Mouse (Mus musculus): ENCODE data around the gene Pam.
"Not testable (repeated sequence)": the region's sequence is repeated elsewhere in the genome, so short reads cannot be mapped to it uniquely, and the experiment has no call there.

Gene Pam

GRCm38 (mm10) chr1:98035736-98036135 is 59.7 kb downstream of the Pam start:
- no peak for DNase-seq (ENCODE audit: low read depth)

DNA sequence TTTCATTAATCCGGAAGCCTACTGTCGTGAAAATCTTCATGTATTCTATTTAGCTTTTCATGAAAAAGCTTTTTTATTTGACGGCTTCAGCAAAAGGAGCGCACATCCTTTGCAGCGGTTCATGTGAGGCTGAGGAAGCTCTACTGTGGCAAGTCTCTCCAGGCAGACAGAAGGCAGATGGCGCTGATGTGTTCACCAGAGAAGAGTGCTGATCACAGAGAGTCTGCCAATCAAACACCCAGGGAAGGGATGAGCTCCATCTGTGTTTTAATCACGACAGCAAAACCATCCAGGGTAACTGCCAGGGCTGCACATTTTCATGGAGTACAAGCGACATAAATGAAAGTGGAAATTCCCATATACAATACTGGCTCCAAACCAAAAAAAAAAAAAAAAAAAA is 63.6 kb downstream of the Pam start:
- no peak for DNase-seq (ENCODE audit: low read depth)

GRCm38 (mm10) chr1:98029025-98029424 is 66.4 kb downstream of the Pam start:
- no peak for DNase-seq (ENCODE audit: low read depth)

DNA sequence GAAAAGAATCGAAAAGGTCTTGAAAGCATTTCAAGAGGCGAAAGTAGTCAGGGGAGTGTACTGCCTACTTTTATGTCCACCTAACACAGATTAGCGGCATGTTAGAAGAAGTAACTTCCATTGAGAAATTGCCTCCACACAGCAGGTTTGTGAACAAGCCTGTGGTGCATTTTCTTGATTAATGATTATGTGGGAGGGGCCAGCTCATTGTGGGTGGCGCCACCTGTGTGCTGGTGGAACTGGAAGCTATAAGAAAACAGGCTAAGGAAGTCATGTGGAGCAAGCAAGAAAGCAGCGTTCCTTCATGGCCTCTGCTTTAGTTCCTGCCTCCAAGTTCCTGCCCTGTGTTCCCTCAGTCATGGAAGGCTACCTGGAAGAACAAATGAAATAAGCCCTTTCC is 67.0 kb downstream of the Pam start:
- DNase-seq (ENCODE audit: low read depth) = no peak

DNA sequence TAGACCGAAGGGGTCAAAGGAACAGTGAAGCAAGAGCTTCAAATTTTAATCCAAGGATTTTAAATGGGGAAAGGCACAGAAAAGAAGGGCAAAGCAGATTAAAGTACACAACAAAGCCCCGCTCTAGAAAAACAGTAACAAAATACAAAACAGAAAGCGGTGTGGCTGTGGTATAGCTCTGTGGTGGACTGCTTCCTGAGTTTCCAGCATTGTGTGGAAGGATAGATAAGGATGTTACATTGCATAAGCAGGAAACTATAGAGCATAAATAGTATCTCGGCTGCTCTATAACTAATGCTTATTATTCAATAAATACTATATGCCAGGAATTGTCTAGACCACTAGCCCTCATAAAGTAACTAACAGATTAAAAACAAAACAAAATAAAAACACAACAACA is 67.5 kb downstream of the Pam start:
- no peak for DNase-seq (ENCODE audit: low read depth)

DNA sequence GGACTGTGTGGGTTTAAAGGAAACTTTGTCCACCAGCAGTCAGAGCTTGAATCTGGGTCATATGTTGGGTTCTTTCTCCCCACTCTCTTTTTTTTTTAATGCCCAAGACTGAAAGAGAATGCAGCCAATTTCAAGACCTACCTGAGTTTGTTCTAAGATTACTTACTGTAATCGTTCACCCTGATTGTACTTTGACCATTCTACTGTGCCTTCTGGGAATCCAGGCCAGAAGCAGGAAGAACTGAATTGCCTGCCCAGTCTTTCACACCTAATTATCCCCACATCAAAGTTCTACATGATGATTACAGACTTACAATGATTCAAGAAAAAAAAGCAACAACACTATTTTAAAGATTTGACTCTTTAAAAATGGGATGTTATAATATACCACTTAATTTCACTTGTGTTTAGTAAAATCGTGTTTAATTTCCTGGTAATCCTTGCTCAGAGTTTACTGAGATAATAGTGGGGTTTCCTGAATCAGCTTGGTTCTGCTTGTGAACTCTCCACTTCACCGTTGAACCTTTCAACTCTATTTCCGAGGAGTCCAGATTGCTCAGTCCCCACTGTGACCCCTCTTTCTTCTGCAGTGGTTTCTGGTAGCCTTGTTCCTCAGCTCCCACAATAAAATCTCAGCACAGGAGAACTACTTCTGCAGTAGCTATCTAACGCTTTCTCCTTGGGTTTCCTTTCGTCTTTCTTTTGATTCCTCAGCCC is 69.4 kb downstream of the Pam start:
- DNase-seq (ENCODE audit: low read depth) = no peak

DNA sequence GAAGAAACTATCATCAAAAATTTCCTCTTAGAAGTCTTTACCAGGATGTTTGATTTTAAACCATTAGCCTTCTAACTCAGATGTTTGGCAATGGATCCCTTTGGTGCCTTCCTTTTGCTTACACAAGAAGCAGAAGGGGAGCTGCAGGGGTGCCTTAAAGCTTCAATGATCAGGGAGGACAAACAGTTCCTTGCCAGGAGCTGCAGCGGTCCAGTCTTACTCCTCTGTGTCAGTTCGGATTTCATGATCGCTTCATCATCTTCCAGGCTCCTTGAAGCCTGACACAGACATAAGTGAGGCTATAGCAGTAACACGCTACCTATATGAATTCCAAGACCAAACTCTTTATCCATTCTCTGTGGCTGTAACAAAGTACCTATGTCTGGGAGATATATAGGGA is 71.6 kb downstream of the Pam start:
- no peak for DNase-seq (ENCODE audit: low read depth)

GRCm38 (mm10) chr1:98018987-98019386 is 76.5 kb downstream of the Pam start:
- DNase-seq (ENCODE audit: low read depth) = no peak

GRCm38 (mm10) chr1:98016004-98016848 is 79.2 kb downstream of the Pam start:
- DNase-seq (ENCODE audit: low read depth) = no peak

GRCm38 (mm10) chr1:98015564-98015963 is 79.9 kb downstream of the Pam start:
- no peak for DNase-seq (ENCODE audit: low read depth)

DNA sequence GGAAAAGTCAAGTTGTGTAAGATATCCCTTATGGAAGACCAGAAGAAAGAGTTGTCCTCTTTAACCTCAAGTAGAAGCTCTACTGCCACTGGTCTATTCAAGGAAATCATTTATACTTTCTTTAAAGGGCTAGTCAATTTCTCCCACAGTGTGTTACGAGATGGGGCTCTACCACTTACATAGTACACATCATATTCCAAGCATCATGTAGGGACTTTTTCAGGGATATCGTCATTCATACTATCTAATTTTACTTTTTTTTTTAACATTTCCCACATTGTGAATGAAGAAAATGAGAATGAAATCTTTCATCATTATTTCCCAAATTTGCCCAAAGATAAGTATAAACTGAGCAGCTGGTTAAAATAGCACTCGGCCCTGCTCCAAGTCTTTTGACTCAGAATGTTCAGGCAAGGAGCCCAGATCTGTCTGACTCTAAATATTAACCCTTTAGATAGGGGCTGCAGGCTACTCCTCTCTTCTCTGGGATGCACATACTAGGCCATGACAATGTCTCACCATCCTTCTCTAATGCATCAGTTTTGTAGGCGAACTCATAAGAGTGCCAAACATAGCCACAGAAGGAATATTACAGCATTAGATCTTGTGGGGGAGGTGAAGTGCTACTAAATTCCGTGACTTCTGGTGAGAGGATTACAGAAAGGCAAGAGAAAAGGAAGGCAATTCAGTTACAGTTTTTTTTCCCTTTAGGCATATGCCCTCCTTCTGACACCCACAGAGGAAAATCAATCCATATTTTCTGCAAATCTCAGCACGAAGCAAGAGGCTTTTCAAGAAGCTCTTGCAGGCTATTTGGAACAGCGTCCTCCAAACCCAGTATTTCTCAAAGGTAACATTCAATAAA is 92.7 kb downstream of the Pam start:
- DNase-seq (ENCODE audit: low read depth) = no peak

GRCm38 (mm10) chr1:97999465-97999864 is 96.0 kb downstream of the Pam start:
- DNase-seq (ENCODE audit: low read depth) = no peak

DNA sequence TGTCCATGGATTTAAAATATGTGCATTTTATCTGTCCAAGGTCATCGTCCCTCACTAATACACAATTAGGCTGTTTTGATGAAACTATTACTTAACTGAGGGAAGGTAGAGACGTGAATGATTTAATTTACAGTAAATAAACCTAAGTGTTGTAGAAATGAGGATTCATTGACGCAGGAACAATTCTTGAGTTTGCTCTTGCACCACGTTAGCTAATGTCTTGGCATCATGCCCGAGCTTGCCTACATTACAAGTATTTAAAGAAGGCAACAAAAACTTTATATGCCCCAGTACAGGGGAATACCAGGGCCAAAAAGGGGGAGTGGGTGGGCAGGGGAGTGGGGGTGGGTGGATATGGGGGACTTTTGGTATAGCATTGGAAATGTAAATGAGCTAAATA is 96.5 kb downstream of the Pam start:
- not testable (repeated sequence) for DNase-seq (ENCODE audit: low read depth)

GRCm38 (mm10) chr1:97997088-97997487 is 98.4 kb downstream of the Pam start:
- DNase-seq (ENCODE audit: low read depth) = no peak

- no peak for DNase-seq (ENCODE audit: low read depth)
Observed at GRCm38 (mm10) chr1:97991976-97992375, 103.5 kb downstream of the Pam start.

GRCm38 (mm10) chr1:97983189-97983588 is 112.3 kb downstream of the Pam start:
- DNase-seq (ENCODE audit: low read depth) = no peak

DNA sequence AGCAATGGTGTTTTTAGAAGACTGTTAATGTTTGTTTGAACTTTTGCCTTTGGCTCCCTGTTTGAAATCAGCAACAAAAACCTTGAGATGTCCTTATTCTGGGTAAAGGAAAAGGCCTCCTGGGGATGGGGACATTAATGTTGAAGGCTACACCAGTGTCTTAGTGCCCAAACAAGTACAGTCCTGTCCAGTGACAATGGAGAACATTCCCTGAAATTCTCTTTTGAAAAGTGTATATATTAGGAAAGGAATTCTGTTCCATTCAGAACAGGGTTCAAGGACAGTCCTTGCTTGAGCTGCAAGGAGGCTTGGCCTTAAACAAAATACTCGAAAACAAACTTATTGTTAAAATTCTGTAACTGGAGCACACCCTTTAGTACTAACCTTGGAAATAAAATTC is 116.0 kb downstream of the Pam start:
- no peak for DNase-seq (ENCODE audit: low read depth)

DNA sequence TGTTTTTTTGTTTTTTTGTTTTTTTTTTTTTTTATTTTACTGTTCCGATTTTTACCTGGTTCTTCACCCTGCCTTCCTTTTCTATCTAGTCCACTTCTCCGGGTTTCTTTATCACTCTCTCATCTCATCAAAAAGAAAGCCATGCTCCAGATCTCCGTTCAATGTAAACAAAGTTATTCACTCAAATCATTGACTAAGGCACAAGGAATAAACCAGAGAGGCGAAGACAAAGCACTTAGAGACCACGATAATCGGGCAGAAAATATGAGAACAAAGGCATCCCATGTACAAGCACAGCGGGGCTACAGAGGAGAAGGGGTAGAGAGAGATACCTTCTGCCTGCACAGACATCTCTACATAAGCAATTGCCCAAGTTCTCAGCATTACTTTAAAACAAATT is 117.9 kb downstream of the Pam start:
- no peak for DNase-seq (ENCODE audit: low read depth)

DNA sequence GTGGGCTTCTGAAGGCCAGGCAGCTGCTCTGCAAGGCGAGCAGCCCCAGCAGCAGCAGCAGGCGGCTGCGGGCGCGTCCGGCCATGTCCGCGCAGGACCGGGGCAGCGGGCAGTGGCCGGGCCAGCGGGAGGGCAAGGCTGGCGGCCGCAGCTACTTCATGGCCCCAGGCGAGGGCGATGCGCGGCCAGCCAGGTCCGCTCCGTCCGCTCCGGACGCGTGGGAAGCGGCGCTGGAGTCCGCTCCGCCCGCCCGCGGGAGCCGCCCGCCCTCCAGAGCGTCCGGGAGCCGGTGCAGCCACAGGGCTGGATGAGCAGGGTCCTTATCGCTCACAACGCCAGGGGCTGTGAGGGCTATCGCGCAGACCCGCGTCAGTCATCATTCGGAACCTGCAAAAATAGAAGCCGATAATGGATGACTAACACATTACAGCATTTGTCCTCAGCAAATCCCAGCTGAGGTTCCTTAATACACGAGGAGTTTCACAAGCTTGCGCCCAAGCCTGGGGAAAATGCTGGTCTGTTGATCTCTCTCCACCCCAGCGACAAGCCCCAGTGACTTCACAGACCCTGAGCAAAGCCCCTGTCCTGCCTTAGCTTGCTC is 118.5 kb downstream of the Pam start:
- no peak for DNase-seq (ENCODE audit: low read depth)

DNA sequence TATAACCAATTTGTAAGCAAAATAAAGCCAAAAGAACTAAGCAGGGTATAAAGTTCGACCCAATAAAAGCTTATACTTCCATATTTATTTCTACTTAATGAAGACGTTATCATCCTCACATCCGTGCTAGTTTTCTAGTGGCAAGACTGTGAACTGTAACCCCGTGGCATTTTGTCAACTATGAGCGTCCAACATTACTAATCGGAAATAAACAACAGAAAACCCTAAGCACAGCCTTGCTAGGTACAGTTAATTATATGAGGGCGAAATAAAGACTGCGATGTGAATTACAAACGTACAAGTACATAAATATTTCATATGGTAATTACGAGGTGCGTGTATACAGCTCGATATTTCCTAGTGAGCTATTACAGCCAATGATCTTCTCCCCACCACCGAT is 119.4 kb downstream of the Pam start:
- DNase-seq (ENCODE audit: low read depth) = no peak

- DNase-seq (ENCODE audit: low read depth) = no peak
Observed at GRCm38 (mm10) chr1:97974968-97975367, 120.5 kb downstream of the Pam start.

- no peak for DNase-seq (ENCODE audit: low read depth)
Observed at GRCm38 (mm10) chr1:97969765-97970164, 125.7 kb downstream of the Pam start.
